Mouse (Mus musculus): ENCODE measurements around the gene Saa4. TPM values are rescaled to one million over a fixed set of nuclear protein-coding genes. Genes with fewer than 3 reads are reported as not detected.

Saa4 gene
- total RNA-seq, 2 experiments from 2014 or later: not detected

GRCm38 (mm10) chr7:46738561-46739460 lies 6.4 kb upstream of the Saa4 start:
- DNase-seq: no peak
- Histone ChIP-seq H3K27ac (no peak overlapping the region), H3K4me3 (no peak overlapping the region)
- no peak for TF ChIP-seq CTCF (IDR thresholded peaks at IDR 0.05)
- intact Hi-C loops (cut with DNase I): no loop called here

DNA sequence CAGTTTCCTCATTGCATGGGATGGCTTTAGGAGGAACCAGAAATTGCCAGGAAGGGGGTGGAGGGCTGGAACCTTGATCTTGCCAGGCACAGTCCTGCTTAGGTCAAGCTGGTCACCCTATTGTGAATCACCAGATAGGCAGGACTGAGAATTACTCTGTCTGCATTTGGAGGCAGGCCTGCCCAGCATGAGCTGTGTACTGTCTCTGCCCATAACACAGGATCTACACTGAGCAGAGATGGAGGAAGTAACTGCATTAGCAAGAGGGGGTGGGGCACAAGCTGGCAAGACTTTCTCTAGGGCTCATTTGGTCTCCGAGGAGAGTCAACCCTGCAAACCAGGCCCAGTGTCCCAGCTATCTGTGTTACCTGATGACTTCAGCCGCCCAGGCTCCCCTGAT lies 2.6 kb upstream of the Saa4 start:
- no peak for DNase-seq
- TF ChIP-seq CTCF (IDR thresholded peaks at IDR 0.05): no peak
- intact Hi-C loops (cut with DNase I): no loop called here
- H3K27ac ChIP-seq: no peak overlapping the region
- no peak overlapping the region for H3K4me3 ChIP-seq

DNA sequence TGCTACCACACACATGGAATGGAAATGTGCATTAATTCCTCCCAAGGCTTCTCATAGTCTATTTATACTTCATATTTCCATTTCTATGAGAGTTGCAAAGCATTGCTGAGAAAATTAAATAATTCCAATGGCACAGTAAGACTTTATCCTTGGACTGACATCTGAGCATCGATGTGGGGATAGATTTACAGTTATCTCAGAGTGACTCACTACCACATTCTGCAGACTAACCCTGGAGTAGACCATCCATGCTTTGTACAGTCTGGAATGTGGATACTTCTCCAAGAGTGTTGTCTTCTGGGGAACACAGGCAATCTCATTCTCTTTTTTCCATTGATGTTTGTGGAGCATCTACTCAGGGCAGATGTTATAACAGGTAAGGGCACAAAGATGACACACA lies 4.8 kb downstream of the Saa4 start:
- no peak overlapping the region for H3K27ac ChIP-seq
- no peak overlapping the region for H3K4me3 ChIP-seq
- no peak for DNase-seq
- no peak for TF ChIP-seq CTCF (IDR thresholded peaks at IDR 0.05)
- intact Hi-C loops (cut with DNase I): loop anchor here (5.0 kb wide), 1 partner anchor 35 kb away; no protein-coding TSS in a partner anchor

GRCm38 (mm10) chr7:46724396-46724795 lies 8.0 kb downstream of the Saa4 start:
- no peak for TF ChIP-seq CTCF (IDR thresholded peaks at IDR 0.05)
- H3K27ac ChIP-seq: no peak overlapping the region

GRCm38 (mm10) chr7:46723849-46724248 lies 8.6 kb downstream of the Saa4 start:
- intact Hi-C loops (cut with DNase I): no loop called here
- DNase-seq: no peak
- no peak for TF ChIP-seq CTCF (IDR thresholded peaks at IDR 0.05)
- no peak overlapping the region for H3K27ac ChIP-seq
- no peak overlapping the region for H3K4me3 ChIP-seq

More at GRCm38 (mm10) chr7:46724396-46724795, 8.0 kb downstream of the Saa4 start:
- no peak overlapping the region for H3K4me3 ChIP-seq
- intact Hi-C loops (cut with DNase I): no loop called here
- DNase-seq: no peak

DNA sequence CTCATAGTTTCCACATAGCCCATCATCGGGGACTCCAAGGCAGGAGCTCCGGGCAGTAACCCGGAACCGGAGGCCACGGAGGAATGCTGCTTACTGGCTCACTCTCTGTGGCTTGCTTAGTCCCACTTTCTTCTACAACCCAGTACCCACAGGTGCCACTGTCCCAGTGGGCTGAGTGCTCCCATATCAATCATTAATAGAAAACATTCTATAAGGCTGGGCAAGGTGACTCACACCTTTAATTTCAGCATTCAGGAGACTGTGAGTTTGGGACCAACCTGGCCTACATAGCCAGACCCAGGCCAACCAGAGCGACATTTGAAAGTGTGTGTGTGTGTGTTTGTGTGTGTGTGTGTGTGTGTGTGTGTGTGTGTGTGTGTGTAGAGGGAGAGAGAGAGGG lies 9.0 kb downstream of the Saa4 start:
- Histone ChIP-seq H3K27ac (no peak overlapping the region), H3K4me3 (no peak overlapping the region)
- TF ChIP-seq CTCF (IDR thresholded peaks at IDR 0.05): no peak
- DNase-seq: no peak
- intact Hi-C loops (cut with DNase I): no loop called here

DNA sequence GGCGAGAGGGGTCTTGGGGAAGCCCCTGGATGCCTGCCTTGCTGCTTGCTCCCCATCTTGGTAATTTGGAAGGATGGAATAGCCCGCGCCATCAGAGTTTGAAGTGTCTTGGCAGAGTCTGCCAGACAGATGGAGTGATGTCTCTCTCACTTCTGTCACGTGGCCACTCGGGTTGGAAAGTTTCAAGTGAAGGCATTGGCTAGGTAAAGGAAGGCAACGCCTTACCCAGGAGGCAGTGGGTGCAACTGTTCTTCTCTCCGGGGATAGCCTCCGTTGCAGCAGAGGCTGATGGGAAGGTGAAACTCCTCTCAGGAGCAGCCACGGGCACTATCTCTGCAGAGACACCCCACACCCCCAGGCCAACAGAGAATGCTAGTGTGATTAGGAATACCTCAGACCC lies 11.9 kb downstream of the Saa4 start:
- intact Hi-C loops (cut with DNase I): loop anchor here (2.0 kb wide), 1 partner anchor 24 kb away; no protein-coding TSS in a partner anchor
- no peak for TF ChIP-seq CTCF (IDR thresholded peaks at IDR 0.05)
- DNase-seq: no peak
- Histone ChIP-seq H3K4me3 (no peak overlapping the region), H3K27ac (peak overlapping the region; percentile 69)

- DNase-seq: peak; percentile 75
- Histone ChIP-seq H3K4me3 (no peak overlapping the region), H3K27ac (peak overlapping the region; percentile 69; the same call in 1 of the 2 replicates)
- intact Hi-C loops (cut with DNase I): no loop called here
- TF ChIP-seq CTCF (IDR thresholded peaks at IDR 0.05): no peak
These were observed 12.9 kb downstream of the Saa4 start for GRCm38 (mm10) chr7:46719526-46719925.

DNA sequence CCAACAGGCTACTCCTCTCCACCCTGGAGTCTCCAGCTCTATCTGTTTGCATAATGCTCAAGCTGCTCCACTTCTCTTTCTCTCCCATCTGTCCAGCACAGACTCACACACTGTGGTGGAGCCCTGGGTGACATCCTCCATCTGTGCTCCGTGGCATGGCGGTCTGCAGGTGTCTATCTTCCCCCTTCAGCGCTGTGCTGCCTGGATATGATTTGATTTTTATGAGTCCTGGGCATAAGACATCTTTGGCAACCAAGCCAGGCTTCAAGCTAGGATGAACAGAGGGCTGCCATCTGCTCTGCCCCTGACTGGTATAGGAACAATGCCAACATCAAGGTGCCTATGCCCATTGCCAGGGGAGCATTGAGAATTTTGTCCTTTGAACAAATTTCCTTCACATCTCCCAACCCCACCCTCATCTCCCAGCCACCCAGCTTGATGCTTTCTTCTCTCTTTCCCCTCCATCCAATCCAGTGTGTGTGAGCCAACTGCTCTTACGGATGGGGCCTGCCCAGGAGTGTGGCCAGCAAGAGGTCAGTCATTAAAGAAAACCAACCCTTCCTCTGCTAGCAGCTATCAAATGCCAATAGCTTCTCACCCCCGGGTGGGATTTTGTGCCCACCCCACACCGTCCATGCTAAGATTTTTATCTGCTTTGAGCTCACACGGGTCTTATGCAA lies 13.7 kb downstream of the Saa4 start:
- intact Hi-C loops (cut with DNase I): no loop called here
- no peak for TF ChIP-seq CTCF (IDR thresholded peaks at IDR 0.05)
- H3K27ac ChIP-seq: no peak overlapping the region

GRCm38 (mm10) chr7:46716897-46717296 lies 15.5 kb downstream of the Saa4 start:
- Histone ChIP-seq H3K27ac (peak overlapping the region; percentile 20; the same call in 1 of the 2 replicates), H3K4me3 (no peak overlapping the region)
- TF ChIP-seq CTCF (IDR thresholded peaks at IDR 0.05): no peak
- peak; percentile 32 for DNase-seq
- intact Hi-C loops (cut with DNase I): no loop called here

More for the DNA sequence above, 13.7 kb downstream of the Saa4 start:
- DNase-seq: no peak
- no peak overlapping the region for H3K4me3 ChIP-seq

DNA sequence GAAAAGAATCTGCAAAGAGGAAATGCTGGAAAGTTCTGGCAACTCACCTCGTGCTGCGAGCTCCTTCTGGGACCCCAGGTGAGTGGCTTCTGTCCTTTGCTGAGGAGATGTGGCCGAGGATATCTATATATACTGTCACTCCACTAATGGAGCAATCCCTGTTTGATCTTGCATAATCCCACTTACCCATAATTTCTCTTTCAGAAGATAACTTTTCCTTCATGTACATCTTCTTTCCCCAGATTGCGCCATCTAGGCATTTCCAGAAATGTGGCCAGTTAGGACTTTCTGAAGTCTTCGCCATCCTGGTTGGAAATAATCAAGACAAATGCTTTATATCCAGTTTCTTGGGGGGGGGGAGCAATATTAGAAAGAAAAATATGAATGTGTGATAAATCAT lies 16.8 kb downstream of the Saa4 start, which contains the start of gene Saa3:
Gene Saa3 (minus strand): TSS at position 101 of the 400 bp plus-strand sequence.
- TF ChIP-seq CTCF (IDR thresholded peaks at IDR 0.05): no peak
- intact Hi-C loops (cut with DNase I): loop anchor here (1.0 kb wide), 1 partner anchor 52 kb away; no protein-coding TSS in a partner anchor
- Histone ChIP-seq H3K4me3 (no peak within 1 kb of the TSS), H3K27ac (0 out of 2 replicates have a peak within 1 kb of the TSS, but pooled peaks have one; percentile 20)
- no peak for DNase-seq

DNA sequence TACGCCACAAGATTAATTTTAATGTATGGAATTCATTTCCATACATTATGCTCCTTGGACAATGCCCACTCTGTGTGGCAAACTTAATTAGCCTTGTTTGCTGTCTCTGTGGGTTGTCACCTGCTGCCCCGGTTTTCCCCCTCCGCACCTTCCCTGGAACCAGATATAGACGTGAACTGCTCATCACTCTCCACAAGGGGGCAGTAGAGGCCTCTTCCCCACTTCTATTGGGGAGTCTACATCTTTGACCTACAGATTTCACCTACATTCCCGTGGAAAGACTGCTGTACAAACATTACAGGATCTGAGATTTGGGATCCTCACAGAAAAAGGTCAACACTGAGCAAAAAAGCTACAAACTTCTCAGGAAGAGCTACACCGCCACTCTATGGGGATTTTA lies 17.9 kb downstream of the Saa4 start:
- intact Hi-C loops (cut with DNase I): no loop called here
- peak; percentile 64 for DNase-seq

GRCm38 (mm10) chr7:46712250-46712649 lies 20.2 kb downstream of the Saa4 start:
- intact Hi-C loops (cut with DNase I): no loop called here
- no peak for TF ChIP-seq CTCF (IDR thresholded peaks at IDR 0.05)
- Histone ChIP-seq H3K27ac (no peak overlapping the region), H3K4me3 (no peak overlapping the region)
- DNase-seq: no peak

More for the DNA sequence above, 17.9 kb downstream of the Saa4 start:
- no peak overlapping the region for H3K4me3 ChIP-seq
- no peak overlapping the region for H3K27ac ChIP-seq
- TF ChIP-seq CTCF (IDR thresholded peaks at IDR 0.05): peak; percentile 97

Data from gastrocnemius, adult 2 months (tissue).